Mouse (Mus musculus): ENCODE data around the gene Fam193b. TPM values are rescaled to one million over a fixed set of nuclear protein-coding genes. Genes with fewer than 3 reads are reported as not detected.

The Fam193b gene
- polyA plus RNA-seq, 1 experiment from 2014 or later = 29.1 TPM

GRCm38 (mm10) chr13:55543447-55543846 is 27.5 kb downstream of the Fam193b start:
- Histone ChIP-seq H3K4me1 (no peaks in the 10 kb centered on the region), H3K4me3 (replicated peaks) (no peak overlapping the region), H3K36me3 (peaks cover 58% of the 10 kb centered on the region), H3K27me3 (replicated peaks) (no peaks in the 10 kb centered on the region), H3K4me2 (no peak overlapping the region), H3K9me3 (no peaks in the 10 kb centered on the region), H3K9ac (no peak overlapping the region), H3K27ac (no peak overlapping the region)
- ATAC-seq (ENCODE audit: insufficient read depth, low FRiP score, low read depth) = no peak
- WGBS = 87% methylated on average over 8 of the region's 8 CpGs

GRCm38 (mm10) chr13:55542891-55543290 is 28.0 kb downstream of the Fam193b start:
- peaks cover 53% of the 10 kb centered on the region for H3K36me3 ChIP-seq

DNA sequence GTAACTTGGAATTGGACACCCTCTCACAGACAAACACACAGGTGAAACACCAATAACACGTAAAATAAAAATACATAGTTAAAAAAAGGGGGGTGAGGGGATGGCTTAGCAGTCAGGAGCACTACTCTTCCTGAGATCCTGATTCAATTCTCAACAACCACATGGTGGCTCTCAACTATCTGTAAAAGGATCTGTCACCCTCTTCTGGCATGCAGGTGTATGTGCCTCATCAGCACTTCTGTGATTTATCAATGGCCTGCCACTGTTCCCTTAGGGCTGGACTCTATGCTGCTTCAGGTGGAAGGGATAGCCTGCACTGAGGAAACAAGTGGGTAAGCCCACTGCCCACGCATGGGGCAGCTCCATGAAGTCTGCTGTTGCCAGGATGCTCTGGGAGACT is 30.0 kb downstream of the Fam193b start:
- no peaks in the 10 kb centered on the region for H3K9me3 ChIP-seq
- H3K36me3 ChIP-seq = peaks cover 56% of the 10 kb centered on the region
- WGBS = 83% methylated on average over 2 of the region's 2 CpGs
- H3K27me3 ChIP-seq (replicated peaks) = no peaks in the 10 kb centered on the region
- no peak overlapping the region for H3K4me2 ChIP-seq
- 0 out of 2 replicates have a peak, but pooled peaks cover under 1% of the 10 kb centered on the region for H3K4me1 ChIP-seq
- ATAC-seq (ENCODE audit: insufficient read depth, low FRiP score, low read depth) = no peak
- no peak overlapping the region for H3K4me3 ChIP-seq (replicated peaks)
- no peak overlapping the region for H3K9ac ChIP-seq
- no peak overlapping the region for H3K27ac ChIP-seq

More at GRCm38 (mm10) chr13:55542891-55543290, 28.0 kb downstream of the Fam193b start:
- Histone ChIP-seq H3K4me1 (no peaks in the 10 kb centered on the region), H3K27me3 (replicated peaks) (no peaks in the 10 kb centered on the region), H3K4me3 (replicated peaks) (no peak overlapping the region), H3K27ac (no peak overlapping the region), H3K9me3 (no peaks in the 10 kb centered on the region), H3K4me2 (no peak overlapping the region), H3K9ac (no peak overlapping the region)
- no peak for ATAC-seq (ENCODE audit: insufficient read depth, low FRiP score, low read depth)
- 94% methylated on average over 4 of the region's 4 CpGs for WGBS

DNA sequence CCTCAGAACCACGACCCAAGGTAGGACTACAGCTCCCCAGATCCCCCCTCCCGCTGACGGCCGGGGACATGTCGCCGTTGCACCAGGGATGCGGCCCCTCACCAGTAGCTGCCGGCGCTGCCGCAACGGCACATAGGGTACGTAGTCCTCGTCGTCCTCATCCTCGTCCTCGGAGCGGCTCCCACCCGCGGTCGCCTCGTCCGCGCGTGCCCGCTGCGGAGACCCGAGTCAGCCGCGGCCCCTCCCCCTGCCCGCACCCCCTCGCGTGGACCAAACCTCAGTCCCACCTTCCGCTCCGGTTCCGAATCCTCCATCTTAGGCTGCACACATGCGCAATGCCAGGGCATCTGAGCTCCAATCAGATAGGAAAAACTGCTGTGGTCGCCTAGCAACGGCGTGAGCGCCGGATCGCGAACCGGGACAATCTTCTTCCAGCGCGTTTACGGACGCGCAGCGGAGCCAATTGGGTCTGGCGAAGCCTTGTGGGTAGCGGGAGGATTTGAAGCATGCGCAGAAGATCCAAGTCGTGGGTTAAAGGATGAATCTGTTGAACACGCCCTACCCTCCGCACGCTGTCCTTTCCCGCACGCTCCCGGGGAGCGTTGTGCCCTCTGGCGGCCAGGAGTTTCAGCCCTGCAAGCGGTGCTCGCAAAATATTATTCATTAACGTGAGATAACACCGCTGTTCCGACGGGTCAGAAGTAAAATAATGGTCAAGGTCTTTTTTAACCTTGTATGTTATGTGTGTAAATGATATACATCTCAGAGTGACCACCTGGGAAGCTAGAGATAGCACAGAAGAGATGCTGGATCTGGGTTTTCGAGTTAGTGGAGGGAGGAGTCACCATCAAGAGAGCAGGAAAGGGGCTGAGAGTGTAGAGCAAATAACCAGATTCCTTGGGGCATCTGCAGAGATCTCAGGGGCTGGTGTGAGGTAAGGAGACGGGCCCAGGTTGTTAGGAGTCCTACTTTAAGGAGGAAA is 34.4 kb downstream of the Fam193b start, which contains the start of gene Ddx41:
Gene Ddx41 (minus strand): TSS at position 465 of the 982 bp plus-strand sequence.
- peak within 1 kb of the TSS; percentile 50; the same call in 1 of the 2 replicates for H3K27ac ChIP-seq
- peak; percentile 98 for ATAC-seq (ENCODE audit: insufficient read depth, low FRiP score, low read depth)
- H3K4me2 ChIP-seq = peak within 1 kb of the TSS; percentile 95
- under 1% methylated on average over 70 of the region's 70 CpGs for WGBS
- H3K4me3 ChIP-seq (replicated peaks) = peak within 1 kb of the TSS; percentile 89
- H3K4me1 ChIP-seq = peaks cover 10% of the 10 kb centered on the region
- no peaks in the 10 kb centered on the region for H3K9me3 ChIP-seq
- peaks cover 62% of the 10 kb centered on the region for H3K36me3 ChIP-seq
- H3K27me3 ChIP-seq (replicated peaks) = no peaks in the 10 kb centered on the region
- peak within 1 kb of the TSS; percentile 80 for H3K9ac ChIP-seq

- WGBS = 16% methylated on average over 17 of the region's 17 CpGs
- Histone ChIP-seq H3K27ac (no peak overlapping the region), H3K27me3 (replicated peaks) (no peaks in the 10 kb centered on the region), H3K9me3 (no peaks in the 10 kb centered on the region), H3K4me2 (peak overlapping the region; percentile 95), H3K4me1 (peaks cover 10% of the 10 kb centered on the region), H3K36me3 (peaks cover 60% of the 10 kb centered on the region), H3K9ac (peak overlapping the region; percentile 80), H3K4me3 (replicated peaks) (peak overlapping the region; percentile 89)
- no peak for ATAC-seq (ENCODE audit: insufficient read depth, low FRiP score, low read depth)
Observed at GRCm38 (mm10) chr13:55535796-55536193, 35.1 kb downstream of the Fam193b start.

GRCm38 (mm10) chr13:55535191-55535590 is 35.7 kb downstream of the Fam193b start:
- no peaks in the 10 kb centered on the region for H3K27me3 ChIP-seq (replicated peaks)
- H3K4me2 ChIP-seq = peak overlapping the region; percentile 95
- no peaks in the 10 kb centered on the region for H3K9me3 ChIP-seq
- no peak overlapping the region for H3K9ac ChIP-seq
- no peak for ATAC-seq (ENCODE audit: insufficient read depth, low FRiP score, low read depth)
- H3K27ac ChIP-seq = no peak overlapping the region
- peaks cover 59% of the 10 kb centered on the region for H3K36me3 ChIP-seq
- H3K4me1 ChIP-seq = peaks cover 10% of the 10 kb centered on the region
- H3K4me3 ChIP-seq (replicated peaks) = peak overlapping the region; percentile 89
- WGBS = 89% methylated on average over 15 of the region's 15 CpGs

- Histone ChIP-seq H3K27ac (no peak within 1 kb of the TSS), H3K36me3 (peaks cover 45% of the 10 kb centered on the region), H3K9me3 (no peaks in the 10 kb centered on the region), H3K4me2 (no peak within 1 kb of the TSS), H3K9ac (no peak within 1 kb of the TSS), H3K27me3 (replicated peaks) (no peaks in the 10 kb centered on the region), H3K4me1 (no peaks in the 10 kb centered on the region), H3K4me3 (replicated peaks) (peak within 1 kb of the TSS; percentile 1)
- 73% methylated on average over 8 of the region's 8 CpGs for WGBS
- no peak for ATAC-seq (ENCODE audit: insufficient read depth, low FRiP score, low read depth)
Observed at GRCm38 (mm10) chr13:55529198-55529915, 41.6 kb downstream of the Fam193b start, which contains the start of gene Dok3. Gene Dok3 (minus strand): TSS chr13:55529296.

GRCm38 (mm10) chr13:55527834-55528772 is 42.8 kb downstream of the Fam193b start:
- 75% methylated on average over 18 of the region's 18 CpGs for WGBS
- peak overlapping the region; percentile 1 for H3K4me3 ChIP-seq (replicated peaks)

GRCm38 (mm10) chr13:55527212-55527611 is 43.7 kb downstream of the Fam193b start:
- ATAC-seq (ENCODE audit: insufficient read depth, low FRiP score, low read depth) = no peak
- Histone ChIP-seq H3K4me2 (no peak overlapping the region; the same call in 1 of the 2 replicates), H3K4me1 (no peaks in the 10 kb centered on the region), H3K36me3 (peaks cover 25% of the 10 kb centered on the region), H3K9ac (no peak overlapping the region), H3K27me3 (replicated peaks) (no peaks in the 10 kb centered on the region), H3K27ac (no peak overlapping the region), H3K9me3 (no peaks in the 10 kb centered on the region), H3K4me3 (replicated peaks) (no peak overlapping the region)
- WGBS = 74% methylated on average over 16 of the region's 16 CpGs

More at GRCm38 (mm10) chr13:55527834-55528772, 42.8 kb downstream of the Fam193b start:
- Histone ChIP-seq H3K27me3 (replicated peaks) (no peaks in the 10 kb centered on the region), H3K27ac (no peak overlapping the region), H3K9me3 (no peaks in the 10 kb centered on the region), H3K9ac (no peak overlapping the region), H3K36me3 (peaks cover 33% of the 10 kb centered on the region), H3K4me1 (no peaks in the 10 kb centered on the region), H3K4me2 (no peak overlapping the region)
- no peak for ATAC-seq (ENCODE audit: insufficient read depth, low FRiP score, low read depth)

DNA sequence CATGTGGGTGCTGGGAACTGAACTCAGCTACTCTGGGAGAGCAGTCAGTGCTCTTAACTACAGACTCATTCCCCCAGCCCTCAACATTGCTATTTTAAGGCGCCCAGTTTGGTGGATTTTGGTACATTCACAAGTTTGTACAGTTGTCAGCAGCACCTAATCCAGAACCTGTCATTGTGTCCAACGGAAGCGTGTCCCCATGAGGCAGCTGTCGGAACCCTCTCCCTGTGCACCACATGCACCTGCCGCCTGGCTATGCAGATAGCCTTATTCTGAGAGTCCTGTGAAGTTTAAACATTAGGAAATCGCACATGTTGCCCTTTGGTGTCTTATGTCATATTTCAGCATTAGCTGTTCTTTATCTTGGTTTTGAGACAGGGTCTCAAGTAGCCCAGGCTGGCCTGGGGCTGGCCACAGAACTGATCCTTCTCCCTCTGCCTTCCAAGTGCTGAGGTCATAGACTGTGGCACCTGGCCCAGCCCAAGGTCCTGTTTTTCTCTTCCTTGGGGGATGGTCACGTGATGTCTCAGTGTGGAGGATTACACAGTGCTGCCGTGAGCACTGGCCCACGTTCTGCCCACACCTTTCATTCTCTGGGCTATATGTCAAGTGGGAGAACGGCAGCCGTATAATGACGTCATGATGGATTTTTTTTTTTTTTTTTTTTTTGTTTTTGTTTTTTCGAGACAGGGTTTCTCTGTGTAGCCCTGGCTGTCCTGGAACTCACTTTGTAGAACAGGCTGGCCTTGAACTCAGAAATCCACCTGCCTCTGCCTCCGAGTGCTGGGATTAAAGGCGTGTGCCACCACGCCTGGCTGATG is 45.0 kb downstream of the Fam193b start:
- no peaks in the 10 kb centered on the region for H3K27me3 ChIP-seq (replicated peaks)
- no peak overlapping the region for H3K9ac ChIP-seq
- no peaks in the 10 kb centered on the region for H3K4me1 ChIP-seq
- H3K36me3 ChIP-seq = peaks cover 12% of the 10 kb centered on the region
- WGBS = 72% methylated on average over 16 of the region's 16 CpGs
- H3K4me2 ChIP-seq = no peak overlapping the region
- H3K9me3 ChIP-seq = no peaks in the 10 kb centered on the region
- no peak overlapping the region for H3K27ac ChIP-seq
- ATAC-seq (ENCODE audit: insufficient read depth, low FRiP score, low read depth) = no peak
- H3K4me3 ChIP-seq (replicated peaks) = no peak overlapping the region
